In the genomic region with DNA sequence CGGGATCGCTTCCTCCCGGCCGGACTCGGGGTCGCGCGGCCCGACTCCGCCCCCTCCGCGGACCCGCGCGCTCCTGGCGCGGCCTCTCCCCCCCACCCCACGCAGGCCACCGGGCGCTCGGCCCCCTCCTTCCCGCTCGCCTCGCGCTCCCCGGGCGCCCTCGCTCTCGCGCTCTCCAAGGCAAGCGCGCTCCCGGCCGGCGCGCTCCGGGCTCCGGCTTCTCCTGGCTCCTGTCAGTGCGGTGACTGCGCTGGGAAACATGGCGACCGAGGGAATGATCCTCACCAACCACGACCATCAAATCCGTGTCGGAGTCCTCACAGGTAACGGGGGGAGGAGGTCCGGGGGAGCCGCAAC, we compare ENCODE assay signal across 7 mouse cellular contexts. TPM values are rescaled to one million over a fixed set of nuclear protein-coding genes. Genes with fewer than 3 reads are reported as not detected.
A peak's percentile ranks its signal among the peaks of the same experiment; 100 is the strongest.
DNase-seq lines count a peak whose midpoint lies in the region; ATAC-seq lines count a peak whose summit lies in the region.

No protein-coding gene starts in this region.

- H3K27ac ChIP-seq in forebrain, embryonic 15.5 days (replicated peaks): peak overlapping the region; percentile 99
- H3K27ac ChIP-seq in hindbrain, embryonic 11.5 days (ENCODE audit: low read depth, low read length): peak overlapping the region; percentile 95
- peak overlapping the region; percentile 99 for H3K27ac ChIP-seq in lung, embryonic 16.5 days (ENCODE audit: low read length)

- H3K9ac ChIP-seq in forebrain, embryonic 15.5 days (replicated peaks): peak overlapping the region; percentile 84
- H3K9ac ChIP-seq in hindbrain, embryonic 11.5 days (ENCODE audit: low read depth, low read length): peak overlapping the region; percentile 85
- H3K9ac ChIP-seq in lung, embryonic 16.5 days (ENCODE audit: low read length): peak overlapping the region; percentile 88

- H3K9me3 ChIP-seq in forebrain, embryonic 15.5 days: no peaks in the 10 kb centered on the region
- no peaks in the 10 kb centered on the region for H3K9me3 ChIP-seq in hindbrain, embryonic 11.5 days (ENCODE audit: control insufficient read depth, low read length)
- H3K9me3 ChIP-seq in lung, embryonic 16.5 days (ENCODE audit: control insufficient read depth, low read length): no peaks in the 10 kb centered on the region

- ATAC-seq in forebrain, embryonic 15.5 days (replicated peaks): peak; percentile 92
- peak; percentile 92 for ATAC-seq in hindbrain, embryonic 11.5 days (ENCODE audit: low FRiP score)
- peak; percentile 90 for ATAC-seq in lung, embryonic 16.5 days (ENCODE audit: low read depth)

- H3K4me2 ChIP-seq in forebrain, embryonic 15.5 days (replicated peaks): peak overlapping the region; percentile 54
- H3K4me2 ChIP-seq in hindbrain, embryonic 11.5 days (replicated peaks; ENCODE audit: low read depth, low read length): peak overlapping the region; percentile 66
- H3K4me2 ChIP-seq in lung, embryonic 16.5 days (ENCODE audit: low read depth, low read length): peak overlapping the region; percentile 72

- H3K36me3 ChIP-seq in forebrain, embryonic 15.5 days: no peaks in the 10 kb centered on the region
- no peaks in the 10 kb centered on the region for H3K36me3 ChIP-seq in hindbrain, embryonic 11.5 days (ENCODE audit: control insufficient read depth, insufficient read depth, low read length)
- H3K36me3 ChIP-seq in lung, embryonic 16.5 days (ENCODE audit: control insufficient read depth, insufficient read depth, low read length): no peaks in the 10 kb centered on the region

- no peaks in the 10 kb centered on the region for H3K27me3 ChIP-seq in forebrain, embryonic 15.5 days
- no peaks in the 10 kb centered on the region for H3K27me3 ChIP-seq in hindbrain, embryonic 11.5 days (ENCODE audit: control insufficient read depth, insufficient read depth, low read length)
- H3K27me3 ChIP-seq in lung, embryonic 16.5 days (ENCODE audit: control insufficient read depth, insufficient read depth, low read depth, low read length): no peaks in the 10 kb centered on the region

- WGBS in forebrain, embryonic 15.5 days: under 1% methylated on average over 48 of the region's 48 CpGs
- under 1% methylated on average over 37 of the region's 48 CpGs for WGBS in hindbrain, embryonic 11.5 days
- WGBS in lung, embryonic 16.5 days: 1% methylated on average over 41 of the region's 48 CpGs

- H3K4me3 ChIP-seq in forebrain, embryonic 15.5 days: peak overlapping the region; percentile 81
- H3K4me3 ChIP-seq in hindbrain, embryonic 11.5 days (ENCODE audit: low read depth, low read length): peak overlapping the region; percentile 93
- H3K4me3 ChIP-seq in lung, embryonic 16.5 days (ENCODE audit: low read length): peak overlapping the region; percentile 98

- peak; percentile 81 for DNase-seq in R1 (ENCODE audit: low read depth, low spot score)
- peak; percentile 52 for DNase-seq in c-Kit-positive CD71-positive TER-119-negative erythroid progenitor cells, embryonic 14.5 days (ENCODE audit: low read depth)
- DNase-seq in hindbrain, embryonic 11.5 days (ENCODE audit: low spot score): peak; percentile 93
- DNase-seq in layer of hippocampus, postnatal 10 days (ENCODE audit: low spot score in 2 of 2): peak; percentile 88 to 92
- peak; percentile 89 for DNase-seq in retina, postnatal 7 days (ENCODE audit: low read depth, low spot score)

- H3K4me1 ChIP-seq in forebrain, embryonic 15.5 days: peaks cover 15% of the 10 kb centered on the region
- no peaks in the 10 kb centered on the region for H3K4me1 ChIP-seq in hindbrain, embryonic 11.5 days (replicated peaks; ENCODE audit: control insufficient read depth, insufficient read depth, low read length)
- peaks cover 3% of the 10 kb centered on the region; the same call in 1 of the 2 replicates for H3K4me1 ChIP-seq in lung, embryonic 16.5 days (replicated peaks; ENCODE audit: control insufficient read depth, insufficient read depth, low read length)

RNA-seq across cellular contexts. Expression of a gene that starts 0.3 kb away (rescaled TPM):
- polyA plus RNA-seq in forebrain, embryonic 15.5 days (2015; fragmentation: Nextera tagmentation; extraction: Ambion mirVana): 28.1 and 30.6 TPM in 2 replicates
- polyA plus RNA-seq in hindbrain, embryonic 11.5 days (2014; fragmentation: Nextera tagmentation; extraction: Ambion mirVana): 18.2 and 22.5 TPM in 2 replicates
- total RNA-seq in layer of hippocampus, postnatal 10 days (2021): 10 to 100 TPM; 81.7 to 83.3 TPM
- 17.0 and 17.6 TPM in 2 replicates for polyA plus RNA-seq in lung, embryonic 16.5 days (2015; fragmentation: Nextera tagmentation; extraction: Ambion mirVana)

RNA-seq across cellular contexts. Expression of a gene that starts 32.5 kb away (rescaled TPM):
- polyA plus RNA-seq in forebrain, embryonic 15.5 days (2015; fragmentation: Nextera tagmentation; extraction: Ambion mirVana): not detected in 2 replicates
- not detected in 2 replicates for polyA plus RNA-seq in hindbrain, embryonic 11.5 days (2014; fragmentation: Nextera tagmentation; extraction: Ambion mirVana)
- not detected for total RNA-seq in layer of hippocampus, postnatal 10 days (2021)
- not detected in 2 replicates for polyA plus RNA-seq in lung, embryonic 16.5 days (2015; fragmentation: Nextera tagmentation; extraction: Ambion mirVana)

Comparison
In these comparisons a context has a peak if more than half of its experiments do, and no peak if none do; other contexts are left out.
1. Peak in every context shown above with its lines: DNase-seq, ATAC-seq, H3K4me3 ChIP-seq and H3K27ac ChIP-seq.